Mouse (Mus musculus) liver, adult 2 months (tissue): ENCODE data around the gene Nfyb.

Experiments used
- CTCF ChIP-seq: fragments of 200-500 bp; IDR thresholded peaks from 2 replicates; pipeline ENCODE4 v1.5.1; 2011; ENCODE audit warnings: low read depth, low read length, control low read depth
- POLR2A ChIP-seq: fragments of 200-500 bp; IDR thresholded peaks from 2 replicates; pipeline ENCODE4 v1.6.1; 2011; ENCODE audit warnings: low read length, control low read depth; ENCODE audit not compliant: insufficient read depth; ENCODE audit errors: extremely low read depth

DNA sequence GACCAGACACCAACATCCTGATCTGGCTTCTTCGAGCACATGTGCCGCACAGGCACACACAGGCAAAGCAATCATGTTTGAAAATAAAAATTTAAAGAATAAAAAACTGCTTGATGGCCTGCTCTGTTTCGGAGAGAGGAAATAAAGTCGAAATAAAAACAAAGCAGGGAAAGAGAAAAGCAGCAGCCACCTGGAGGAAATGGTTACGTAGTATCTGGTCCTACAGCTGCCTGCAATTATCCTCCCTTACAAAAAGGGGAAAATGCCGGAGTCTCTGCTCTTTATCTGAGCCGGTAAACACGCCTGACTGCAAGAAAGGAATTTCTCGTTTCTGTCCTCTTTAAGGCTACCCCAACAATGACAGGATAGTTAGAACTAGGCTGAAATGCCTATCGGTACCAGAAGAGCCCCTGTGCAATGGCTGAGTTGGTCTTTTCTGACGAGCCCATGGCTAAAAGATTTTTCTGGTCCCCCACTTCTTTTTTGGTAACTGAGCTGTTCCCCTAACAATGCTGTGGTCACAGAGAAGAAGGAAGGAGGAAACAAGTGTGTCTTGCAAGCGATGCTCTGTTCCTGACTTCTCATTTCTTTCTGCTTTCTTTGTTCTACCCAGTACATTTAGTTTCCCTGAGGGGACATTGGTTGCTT lies 32.7 kb upstream of the Nfyb start:
- no peak for TF ChIP-seq POLR2A
- TF ChIP-seq CTCF, result no peak
